Mouse (Mus musculus) ES-CJ7 (cell line): Measurements from ENCODE around the gene Serpinb3b.
"Not testable (repeated sequence)": the region's sequence is repeated elsewhere in the genome, so short reads cannot be mapped to it uniquely, and the experiment has no call there.

Experiments
- DNase-seq: peaks from one replicate; pipeline ENCODE4 v3.0.0; 2011; ENCODE audit warnings: low read depth, low spot score

Serpinb3b gene

GRCm38 (mm10) chr1:107278261-107278660 lies at the start of gene Serpinb3b, which contains the start of gene Serpinb3c:
TSS of gene Serpinb3b (minus strand) at chr1:107278361.
TSS of gene Serpinb3c (minus strand) at chr1:107278371.
- DNase-seq: not testable (repeated sequence)

DNA sequence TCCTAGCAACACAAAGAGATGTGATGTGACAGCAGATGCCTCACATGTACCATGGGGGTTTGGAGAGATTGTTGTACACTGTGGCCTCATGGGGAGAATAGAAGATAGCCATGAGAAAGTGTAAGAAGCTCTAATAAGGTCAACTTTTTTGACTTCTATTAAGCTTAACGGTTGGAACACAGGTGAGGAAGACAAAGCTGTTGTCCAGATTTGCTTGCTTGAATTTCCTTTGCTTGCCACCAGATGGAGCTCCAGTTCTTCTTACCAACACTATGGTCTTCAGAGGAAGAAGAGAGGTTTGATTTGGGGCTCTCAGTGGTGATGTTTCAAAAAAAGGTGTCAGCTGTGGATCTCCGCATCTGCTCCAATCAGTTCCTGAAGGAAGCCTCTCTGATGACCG lies 35.0 kb downstream of the Serpinb3b start:
- not testable (repeated sequence) for DNase-seq

DNA sequence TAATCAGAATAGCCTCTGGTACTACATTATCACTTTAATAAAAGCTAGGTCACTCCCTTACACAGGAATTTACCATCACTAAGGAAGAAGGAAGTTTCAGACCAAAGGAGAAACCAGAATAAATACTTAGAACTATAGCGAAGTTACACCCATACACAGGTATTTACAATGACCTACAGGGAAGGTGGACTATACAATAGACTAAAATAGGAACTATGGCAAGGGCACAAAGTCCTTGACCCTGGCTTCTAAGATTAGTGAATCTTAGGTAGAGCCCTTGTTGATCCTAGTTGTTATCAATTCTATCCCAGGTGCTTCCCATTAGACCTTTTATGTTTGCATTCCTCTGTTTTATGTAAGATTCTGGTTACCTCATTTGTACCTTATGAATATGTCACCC lies 60.9 kb downstream of the Serpinb3b start:
- peak; percentile 26 for DNase-seq

- DNase-seq: not testable (repeated sequence)
Measured at GRCm38 (mm10) chr1:107127453-107127852, 150.7 kb downstream of the Serpinb3b start.
